Mouse (Mus musculus) kidney, embryonic 16.5 days (tissue): Measurements from ENCODE around the gene AI413582. TPM values are rescaled to one million over a fixed set of nuclear protein-coding genes. Genes with fewer than 3 reads are reported as not detected.
A peak's percentile ranks its signal among the peaks of the same experiment; 100 is the strongest.

Experiments used
- ATAC-seq: fragments of 200-750 bp; cut with Nextera tagmentation; 2 replicates; pipeline ENCODE4 v1.8.0; 2017; ENCODE audit warnings: moderate TSS enrichment; ENCODE audit not compliant: low FRiP score, low TSS enrichment
- H3K27ac ChIP-seq: fragments of 300-500 bp; sonication (generic); 2 replicates; pipeline ENCODE4 v1.5.1; 2014; ENCODE audit warnings: low read length
- H3K27me3 ChIP-seq: fragments of 300-500 bp; sonication (generic); 2 replicates; pipeline ENCODE4 v1.6.1; 2014; ENCODE audit warnings: low read length, control low read depth, mixed read lengths; ENCODE audit not compliant: insufficient read depth
- H3K36me3 ChIP-seq: fragments of 300-500 bp; sonication (generic); 2 replicates; pipeline ENCODE4 v1.6.1; 2014; ENCODE audit warnings: low read length, control low read depth, mixed read lengths; ENCODE audit not compliant: insufficient read depth
- H3K4me1 ChIP-seq: fragments of 300-500 bp; sonication (generic); 2 replicates; pipeline ENCODE4 v1.6.1; 2014; ENCODE audit warnings: low read length, control low read depth, mixed read lengths; ENCODE audit not compliant: insufficient read depth
- H3K4me2 ChIP-seq: fragments of 300-500 bp; sonication (generic); replicated peaks from 2 replicates; pipeline ENCODE4 v1.6.1; 2014; ENCODE audit warnings: low read depth, low read length
- H3K4me3 ChIP-seq: fragments of 300-500 bp; sonication (generic); 2 replicates; pipeline ENCODE4 v1.5.1; 2014; ENCODE audit warnings: mild to moderate bottlenecking, low read length
- H3K9ac ChIP-seq: fragments of 300-500 bp; sonication (generic); replicated peaks from 2 replicates; pipeline ENCODE4 v1.6.1; 2014; ENCODE audit warnings: low read length
- H3K9me3 ChIP-seq: fragments of 300-500 bp; sonication (generic); 2 replicates; pipeline ENCODE4 v1.6.1; 2016; ENCODE audit warnings: low read length, control low read depth
- WGBS: fragments of 180-500 bp; shearing (Covaris S2); extraction: QIAGEN DNeasy Blood & Tissue Kit; methylation state at CpG from one replicate; pipeline ENCODE4 v1.1.7; 2014; 5-methylcytosine and 5-hydroxymethylcytosine counted together
- polyA plus RNA-seq: library from polyadenylated mRNA; unstranded; fragments of >200 nt; fragmentation: Nextera tagmentation; extraction: Ambion mirVana; gene quantifications from 2 replicates; pipeline ENCODE4 v1.2.1, GENCODE M21; 2015

The AI413582 gene
- polyA plus RNA-seq, 1 experiment from 2014 or later = 23.4 TPM

DNA sequence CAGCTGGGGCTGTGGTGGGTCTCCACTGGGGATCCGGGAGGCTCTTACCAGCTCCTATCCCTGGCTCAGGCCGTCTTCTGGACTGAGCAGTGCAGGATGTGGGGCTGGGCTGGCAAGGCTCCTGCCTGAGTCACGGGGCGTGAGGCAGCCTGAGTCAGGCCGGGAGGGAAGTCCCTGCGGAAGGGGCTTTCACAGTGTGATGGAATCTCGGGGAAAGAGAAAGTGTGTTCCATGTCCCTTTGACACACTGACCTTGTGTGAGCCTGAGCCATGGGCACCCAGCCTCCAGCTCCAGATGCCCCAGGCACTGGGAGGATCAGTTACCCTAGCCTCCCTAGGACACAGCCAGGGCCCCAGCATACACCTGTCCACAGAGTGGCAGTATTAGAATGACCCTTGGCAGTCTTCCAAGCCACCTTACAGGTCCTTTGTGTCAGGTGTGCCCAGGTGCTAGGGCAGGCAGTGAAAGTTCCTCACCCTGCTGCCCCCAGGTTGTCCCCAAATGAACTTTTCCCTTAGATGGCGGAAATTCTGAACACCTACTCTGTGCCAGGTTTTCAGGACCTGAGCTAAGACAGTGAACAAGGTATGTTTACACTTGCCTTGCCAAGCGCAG lies 18.2 kb downstream of the AI413582 start:
- ATAC-seq = peak; percentile 61; the same call in 1 of the 2 replicates
- H3K4me3 ChIP-seq = no peak overlapping the region
- H3K4me1 ChIP-seq = peaks cover 11% of the 10 kb centered on the region
- no peak overlapping the region for H3K4me2 ChIP-seq
- H3K27ac ChIP-seq = no peak overlapping the region
- WGBS = 58% methylated on average over 9 of the region's 9 CpGs
- no peak overlapping the region for H3K9ac ChIP-seq
- H3K27me3 ChIP-seq = no peaks in the 10 kb centered on the region
- no peaks in the 10 kb centered on the region for H3K36me3 ChIP-seq
- no peaks in the 10 kb centered on the region for H3K9me3 ChIP-seq

DNA sequence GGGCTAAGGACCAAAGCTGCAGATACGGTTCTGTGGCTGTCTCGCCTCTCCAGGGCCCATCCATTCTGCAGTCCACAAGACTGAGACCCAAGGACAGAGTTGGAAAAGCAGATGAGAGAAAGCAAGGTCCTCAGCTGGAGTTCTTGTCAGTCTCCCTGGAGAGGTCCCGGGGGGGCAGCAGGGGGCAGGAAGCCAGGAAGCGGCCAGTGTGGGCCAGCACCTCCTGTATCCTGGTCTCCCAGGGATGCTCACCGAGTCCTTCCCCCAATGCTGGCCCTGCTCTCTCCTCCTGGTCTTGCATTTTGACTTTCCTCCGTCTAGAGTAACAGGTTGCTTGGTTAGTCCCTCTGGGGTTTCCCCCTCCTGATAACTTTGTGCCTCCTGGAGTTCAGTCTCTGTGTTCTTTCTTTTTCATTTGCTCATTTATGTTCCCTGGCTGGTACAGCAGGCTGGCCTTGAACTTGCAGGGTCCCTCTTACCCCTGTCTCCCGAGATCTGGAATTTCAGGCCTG lies 18.9 kb downstream of the AI413582 start:
- H3K4me1 ChIP-seq = peaks cover 11% of the 10 kb centered on the region

DNA sequence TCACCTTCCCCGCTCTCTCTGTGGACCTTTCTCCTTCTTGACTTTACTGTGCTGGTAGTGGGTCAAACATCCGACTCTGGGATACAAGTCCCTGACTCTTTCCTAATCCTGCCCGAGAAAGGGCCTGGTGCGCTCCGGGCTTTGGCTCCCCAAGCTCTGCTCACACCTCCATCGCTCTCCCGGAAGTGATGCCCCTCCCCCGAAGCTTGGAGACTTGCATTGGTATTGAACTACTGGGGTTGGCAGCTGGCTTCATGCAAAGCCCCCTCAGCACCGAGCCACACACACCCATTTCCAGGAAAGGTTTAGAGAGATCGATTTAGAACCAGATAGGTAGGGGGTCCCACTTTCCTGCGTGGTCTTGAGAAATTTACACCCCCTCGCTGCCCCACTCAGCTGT lies 19.6 kb downstream of the AI413582 start:
- Histone ChIP-seq H3K27ac (no peak overlapping the region), H3K4me1 (peaks cover 11% of the 10 kb centered on the region), H3K4me2 (no peak overlapping the region), H3K27me3 (no peaks in the 10 kb centered on the region), H3K9ac (no peak overlapping the region), H3K4me3 (no peak overlapping the region), H3K9me3 (no peaks in the 10 kb centered on the region), H3K36me3 (no peaks in the 10 kb centered on the region)
- no peak for ATAC-seq
- WGBS = 52% methylated on average over 12 of the region's 12 CpGs

More for the DNA sequence above, 18.9 kb downstream of the AI413582 start:
- H3K36me3 ChIP-seq = no peaks in the 10 kb centered on the region
- no peaks in the 10 kb centered on the region for H3K9me3 ChIP-seq
- H3K9ac ChIP-seq = no peak overlapping the region
- H3K4me3 ChIP-seq = no peak overlapping the region
- ATAC-seq = no peak
- H3K27me3 ChIP-seq = no peaks in the 10 kb centered on the region
- H3K4me2 ChIP-seq = no peak overlapping the region
- no peak overlapping the region for H3K27ac ChIP-seq
- WGBS = 68% methylated on average over 7 of the region's 7 CpGs

DNA sequence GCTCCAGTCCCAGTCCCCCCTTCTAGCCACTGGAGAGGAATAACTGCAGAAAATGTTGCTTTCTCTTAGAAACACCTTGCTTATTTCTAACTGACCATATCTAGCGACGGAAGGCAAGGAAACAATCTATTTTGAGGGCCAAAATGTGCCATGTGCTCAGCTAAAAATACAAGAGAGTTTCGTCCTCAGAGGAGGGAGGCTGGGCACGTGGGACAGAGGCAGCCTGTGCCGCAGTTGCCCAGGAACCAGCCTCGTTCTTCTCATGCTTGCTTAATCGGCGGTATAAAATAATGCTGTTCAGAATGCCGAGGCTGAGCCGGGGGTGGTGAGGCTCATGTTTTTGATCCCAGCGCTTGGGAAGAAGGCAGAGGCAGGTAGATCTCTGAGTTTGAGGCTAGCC lies 21.0 kb downstream of the AI413582 start:
- Histone ChIP-seq H3K4me2 (no peak overlapping the region), H3K4me1 (peaks cover 9% of the 10 kb centered on the region), H3K27me3 (no peaks in the 10 kb centered on the region), H3K9ac (no peak overlapping the region), H3K4me3 (no peak overlapping the region), H3K9me3 (no peaks in the 10 kb centered on the region), H3K27ac (no peak overlapping the region), H3K36me3 (no peaks in the 10 kb centered on the region)
- WGBS = 81% methylated on average over 11 of the region's 11 CpGs
- ATAC-seq = no peak

DNA sequence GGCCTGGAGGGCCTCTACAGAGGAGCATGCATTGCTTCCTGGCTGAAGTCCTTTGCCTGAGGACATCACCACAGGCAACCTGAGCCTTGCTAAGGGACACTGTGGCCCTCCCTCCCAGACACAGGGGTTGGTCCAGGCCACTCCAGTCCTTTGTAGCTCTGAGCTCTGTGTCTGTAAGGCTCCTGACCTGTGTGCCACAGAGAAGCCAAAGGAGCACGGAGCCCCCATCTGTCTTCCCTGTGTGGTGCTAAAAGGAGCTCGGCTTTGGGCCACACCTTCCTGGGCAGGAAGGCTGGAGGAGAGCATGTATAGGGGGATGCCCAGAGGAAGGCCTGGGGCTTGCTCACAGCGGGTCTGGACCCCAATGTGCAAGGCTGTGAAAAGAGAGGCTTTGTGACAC lies 23.6 kb downstream of the AI413582 start:
- ATAC-seq = no peak; the same call in 1 of the 2 replicates
- Histone ChIP-seq H3K9me3 (no peaks in the 10 kb centered on the region), H3K27me3 (no peaks in the 10 kb centered on the region), H3K4me3 (no peak overlapping the region), H3K27ac (no peak overlapping the region), H3K36me3 (no peaks in the 10 kb centered on the region), H3K4me2 (no peak overlapping the region), H3K4me1 (no peaks in the 10 kb centered on the region), H3K9ac (no peak overlapping the region)
- 55% methylated on average over 3 of the region's 3 CpGs for WGBS

DNA sequence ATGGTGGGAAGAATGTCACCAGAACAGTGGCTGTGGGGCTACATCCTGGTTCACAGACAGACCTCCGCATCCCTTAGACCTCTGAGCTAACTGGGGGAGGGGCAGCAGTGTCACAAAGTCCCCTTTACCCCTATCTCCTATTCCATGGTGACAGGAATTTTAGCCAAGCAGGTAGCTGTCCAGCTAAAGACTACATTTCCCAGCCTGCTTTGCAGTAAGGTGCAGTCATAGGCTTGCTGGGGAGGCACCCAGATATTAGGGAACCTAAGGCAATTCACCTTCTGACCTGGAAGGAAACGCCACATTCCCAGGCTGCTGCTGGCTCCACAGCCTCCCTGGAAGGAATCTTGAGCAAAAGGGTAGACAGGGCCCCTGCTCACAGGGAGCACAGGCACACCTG lies 24.3 kb downstream of the AI413582 start:
- no peak overlapping the region for H3K27ac ChIP-seq
- no peaks in the 10 kb centered on the region for H3K27me3 ChIP-seq
- H3K9ac ChIP-seq = no peak overlapping the region
- no peak overlapping the region for H3K4me3 ChIP-seq
- H3K4me1 ChIP-seq = no peaks in the 10 kb centered on the region
- no peak for ATAC-seq
- no peaks in the 10 kb centered on the region for H3K36me3 ChIP-seq
- no peak overlapping the region for H3K4me2 ChIP-seq
- WGBS = 66% methylated on average over 2 of the region's 2 CpGs
- no peaks in the 10 kb centered on the region for H3K9me3 ChIP-seq

DNA sequence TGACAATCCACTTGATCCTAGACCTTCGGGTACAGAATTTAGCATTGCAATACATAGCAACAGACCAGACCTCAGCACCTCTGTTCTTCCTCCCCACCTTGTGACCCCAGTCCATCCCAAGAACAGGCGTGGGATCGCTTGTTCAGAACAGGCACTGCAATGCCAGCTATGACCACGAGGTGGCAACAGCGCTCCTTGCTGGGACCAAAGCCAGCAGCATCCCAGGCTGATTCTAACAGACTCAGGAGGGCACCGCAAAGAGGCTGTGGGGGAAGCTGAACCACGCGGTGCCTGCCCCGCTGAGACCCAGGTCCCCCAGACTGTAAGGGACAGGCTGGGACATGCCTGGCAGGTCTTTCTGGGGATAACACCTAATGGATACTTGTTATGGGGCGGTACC lies 30.8 kb downstream of the AI413582 start:
- Histone ChIP-seq H3K4me3 (no peak overlapping the region), H3K27ac (no peak overlapping the region), H3K9me3 (0 out of 2 replicates have a peak, but pooled peaks cover 3% of the 10 kb centered on the region), H3K27me3 (no peaks in the 10 kb centered on the region), H3K36me3 (no peaks in the 10 kb centered on the region), H3K4me1 (no peaks in the 10 kb centered on the region), H3K9ac (no peak overlapping the region), H3K4me2 (no peak overlapping the region)
- 3% methylated on average over 10 of the region's 10 CpGs for WGBS
- ATAC-seq = peak; percentile 88; the same call in 1 of the 2 replicates

DNA sequence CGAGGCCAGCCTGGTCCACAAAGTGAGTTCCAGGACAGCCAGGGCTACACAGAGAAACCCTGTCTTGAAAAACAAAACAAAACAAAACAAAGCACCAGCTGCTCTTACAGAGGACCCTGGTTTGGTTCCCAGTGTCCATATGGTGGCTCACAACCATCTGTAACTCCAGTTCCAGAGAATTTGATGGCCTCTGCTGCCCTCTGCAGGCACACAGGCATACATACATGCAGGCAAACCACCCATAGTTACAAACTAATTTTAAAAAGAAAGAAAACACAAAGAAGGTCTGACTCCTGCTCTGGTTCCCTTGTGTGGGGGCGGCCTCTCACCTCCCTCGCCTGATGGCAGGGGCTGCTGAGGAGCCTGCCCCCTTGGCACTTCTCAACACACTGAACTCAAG lies 32.2 kb downstream of the AI413582 start:
- Histone ChIP-seq H3K27me3 (no peaks in the 10 kb centered on the region), H3K9me3 (0 out of 2 replicates have a peak, but pooled peaks cover 3% of the 10 kb centered on the region), H3K36me3 (no peaks in the 10 kb centered on the region), H3K4me1 (no peaks in the 10 kb centered on the region), H3K9ac (no peak overlapping the region), H3K4me3 (no peak overlapping the region), H3K27ac (no peak overlapping the region), H3K4me2 (no peak overlapping the region)
- no peak for ATAC-seq
- WGBS = 90% methylated on average over 3 of the region's 3 CpGs

DNA sequence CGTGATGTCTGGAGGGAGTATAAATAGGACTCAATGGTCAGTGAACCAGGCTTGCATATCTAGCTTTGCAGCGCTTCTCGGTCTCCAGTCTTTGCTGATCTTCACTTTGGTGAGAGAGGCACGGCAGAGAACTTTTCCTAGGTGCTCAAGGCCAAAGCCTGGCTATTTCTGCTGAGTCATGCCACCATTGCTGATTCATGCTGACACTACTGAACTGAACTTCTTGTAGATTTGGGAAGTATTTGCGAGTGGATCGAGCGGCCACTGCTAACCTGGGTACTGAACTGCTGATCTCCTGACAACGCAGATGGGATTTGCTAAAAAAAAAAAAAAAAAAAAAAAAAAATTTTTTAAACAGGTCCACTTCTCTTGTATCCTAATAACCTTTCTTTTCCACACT lies 33.5 kb downstream of the AI413582 start:
- WGBS = 85% methylated on average over 8 of the region's 8 CpGs
- no peaks in the 10 kb centered on the region for H3K27me3 ChIP-seq
- H3K9me3 ChIP-seq = 0 out of 2 replicates have a peak, but pooled peaks cover 3% of the 10 kb centered on the region
- H3K36me3 ChIP-seq = no peaks in the 10 kb centered on the region
- H3K4me2 ChIP-seq = no peak overlapping the region
- no peak overlapping the region for H3K9ac ChIP-seq
- no peak for ATAC-seq
- no peak overlapping the region for H3K4me3 ChIP-seq
- H3K4me1 ChIP-seq = peaks cover 4% of the 10 kb centered on the region; the same call in 1 of the 2 replicates
- no peak overlapping the region for H3K27ac ChIP-seq

DNA sequence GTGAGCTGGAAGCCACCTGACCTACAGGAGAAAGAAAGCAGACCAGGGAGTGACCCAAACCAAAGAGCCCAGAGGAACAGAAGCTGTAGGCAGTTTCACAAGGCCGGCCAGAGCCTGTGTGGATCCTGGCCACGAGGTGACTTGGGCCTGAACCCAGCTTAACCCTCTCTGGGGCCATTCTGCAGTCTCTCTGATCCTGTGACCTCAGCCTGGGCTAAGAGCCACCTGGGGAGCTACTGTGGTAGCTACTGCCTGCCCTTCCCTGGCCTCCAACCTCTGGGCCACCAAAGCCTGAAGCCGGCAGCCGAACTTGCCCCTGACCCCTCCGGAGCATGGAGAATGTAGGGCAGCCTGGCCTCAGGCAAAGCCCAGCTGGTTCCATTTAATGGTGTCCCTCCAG lies 36.8 kb downstream of the AI413582 start:
- H3K36me3 ChIP-seq = no peaks in the 10 kb centered on the region
- peak; percentile 15; the same call in 1 of the 2 replicates for ATAC-seq

More for the DNA sequence above, 36.8 kb downstream of the AI413582 start:
- peaks cover 4% of the 10 kb centered on the region; the same call in 1 of the 2 replicates for H3K4me1 ChIP-seq
- no peak overlapping the region for H3K4me2 ChIP-seq
- H3K4me3 ChIP-seq = no peak overlapping the region
- no peak overlapping the region for H3K9ac ChIP-seq
- no peak overlapping the region for H3K27ac ChIP-seq
- 60% methylated on average over 5 of the region's 5 CpGs for WGBS
- H3K9me3 ChIP-seq = 0 out of 2 replicates have a peak, but pooled peaks cover 5% of the 10 kb centered on the region
- no peaks in the 10 kb centered on the region for H3K27me3 ChIP-seq
